Mouse (Mus musculus) heart, adult 2 months (tissue): ENCODE measurements at regions not wholly inside any gene's neighbourhood (a gene's known extent, or its start where the extent isn't known, plus 50 kb on each side); places are given as distances from the start of the nearest gene placed in this dataset.

ENCODE experiments used
- CTCF ChIP-seq: fragments of 200-600 bp; IDR thresholded peaks from 2 replicates; pipeline ENCODE4 v1.8.1; 2022; ENCODE audit warnings: antibody characterized with exemption, mild to moderate bottlenecking, moderate library complexity
- EP300 ChIP-seq: fragments of 200-500 bp; IDR thresholded peaks from 2 replicates; pipeline ENCODE4 v1.6.1; 2011; ENCODE audit warnings: low read depth, low read length, control low read depth; ENCODE audit not compliant: insufficient read depth
- POLR2A ChIP-seq: fragments of 200-500 bp; IDR thresholded peaks from 2 replicates; pipeline ENCODE4 v1.6.1; 2011; ENCODE audit warnings: mild to moderate bottlenecking, low read depth, low read length, control low read depth; ENCODE audit not compliant: insufficient read depth

DNA sequence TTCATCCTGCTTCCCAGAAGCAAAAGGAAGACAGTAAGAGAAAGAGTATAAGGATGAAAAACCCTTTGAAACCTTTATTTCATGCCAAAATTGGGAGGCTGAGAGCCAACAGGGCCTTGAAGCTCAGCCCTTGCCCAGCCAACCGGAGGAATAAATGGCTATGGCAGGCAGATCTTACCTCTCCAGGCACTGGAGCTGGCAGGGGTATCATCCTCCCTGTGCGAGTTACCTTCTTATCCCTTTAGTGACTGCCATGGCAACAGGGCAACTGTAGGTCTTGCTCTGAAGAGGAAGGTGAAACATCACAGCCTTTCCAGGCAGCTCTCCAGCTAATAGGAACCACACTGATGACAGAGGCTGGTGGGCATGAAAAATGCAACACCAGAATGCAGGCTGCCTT is 393.3 kb upstream of the 9430069I07Rik start:
- no peak for TF ChIP-seq EP300
- TF ChIP-seq CTCF, result no peak
- no peak for TF ChIP-seq POLR2A
